Mouse (Mus musculus): ENCODE data around the gene Got2.

Got2 gene

GRCm38 (mm10) chr8:95843968-95844367, 44.4 kb downstream of the Got2 start:
- CTCF ChIA-PET = interaction anchor here in 1 of 4 experiments (1.6 kb wide), 1 partner anchor 10 kb away, joined by 5 read pairs; no protein-coding TSS in a partner anchor

GRCm38 (mm10) chr8:95841436-95841835, 46.9 kb downstream of the Got2 start:
- ChIA-PET CTCF (interaction anchor here in 2 of 4 experiments (0.7 to 1.0 kb wide), 2 partner anchors 56 to 242 kb away, joined by 3 to 8 read pairs; no protein-coding TSS in a partner anchor), POLR2A (interaction anchor here in 3 of 4 experiments (0.5 to 2.8 kb wide), 9 partner anchors 11 to 54 kb away, joined by 3 to 22 read pairs (median 3); partner anchors contain the start of gene Slc38a7 (in 2 of the 3))

More at GRCm38 (mm10) chr8:95843968-95844367, 44.4 kb downstream of the Got2 start:
- POLR2A ChIA-PET = interaction anchor here in 3 of 4 experiments (0.7 to 3.0 kb wide), 10 partner anchors 9 to 242 kb away, joined by 3 to 20 read pairs (median 6); partner anchors contain the start of genes Cnot1 (in 1 of the 3) and Slc38a7 (in 1 of the 3)

- ChIA-PET POLR2A (interaction anchor here in 1 of 4 experiments (1.1 to 24.3 kb wide), 2 partner anchors 24 to 31 kb away, joined by 3 to 442 read pairs; partner anchors contain the start of gene Cnot1), CTCF (no interaction called here)
Observed at GRCm38 (mm10) chr8:95839289-95839688, 49.1 kb downstream of the Got2 start.

GRCm38 (mm10) chr8:95837266-95837665, 51.1 kb downstream of the Got2 start:
- POLR2A ChIA-PET = interaction anchor here in 3 of 4 experiments (0.7 to 24.3 kb wide), 19 partner anchors 8 to 505 kb away, joined by 3 to 442 read pairs (median 4); partner anchors contain the start of genes Slc38a7 (in 3 of the 3), Cnot1 (in 1 of the 3), Setd6 (in 1 of the 3) and Usb1 (in 1 of the 3)
- CTCF ChIA-PET = interaction anchor here in 2 of 4 experiments (0.7 to 1.9 kb wide), 4 partner anchors 13 to 723 kb away, joined by 3 to 6 read pairs (median 3); no protein-coding TSS in a partner anchor

- ChIA-PET CTCF (interaction anchor here in 2 of 4 experiments (0.6 to 1.9 kb wide), 7 partner anchors 9 to 886 kb away, joined by 3 to 9 read pairs (median 5); no protein-coding TSS in a partner anchor), POLR2A (interaction anchor here in 3 of 4 experiments (0.6 to 24.3 kb wide), 21 partner anchors 8 to 128 kb away, joined by 3 to 442 read pairs (median 4); partner anchors contain the start of genes Slc38a7 (in 3 of the 3), Cnot1 (in 1 of the 3) and Setd6 (in 1 of the 3))
Observed at GRCm38 (mm10) chr8:95835891-95836290, 52.5 kb downstream of the Got2 start.

- POLR2A ChIA-PET = interaction anchor here (0.6 to 24.3 kb wide), 64 partner anchors 9 to 234 kb away, joined by 3 to 442 read pairs (median 4); partner anchors contain the start of genes Setd6 (in 3 of the 4), Slc38a7 (in 3 of the 4), Sap18b (in 2 of the 4) and Cnot1 (in 1 of the 4)
- CTCF ChIA-PET = interaction anchor here (0.5 to 1.4 kb wide), 23 partner anchors 11 to 1136 kb away, joined by 3 to 7 read pairs (median 3); no protein-coding TSS in a partner anchor
Observed at GRCm38 (mm10) chr8:95833435-95833984, 54.8 kb downstream of the Got2 start.

- POLR2A ChIA-PET = interaction anchor here (0.6 to 24.3 kb wide), 53 partner anchors 9 to 305 kb away, joined by 3 to 442 read pairs (median 5); partner anchors contain the start of genes Slc38a7 (in 3 of the 4), Sap18b (in 2 of the 4), Setd6 (in 2 of the 4) and Cnot1 (in 1 of the 4)
- CTCF ChIA-PET = interaction anchor here in 3 of 4 experiments (0.6 to 1.4 kb wide), 17 partner anchors 15 to 1137 kb away, joined by 3 to 7 read pairs (median 3); no protein-coding TSS in a partner anchor
Observed at GRCm38 (mm10) chr8:95832603-95833434, 55.5 kb downstream of the Got2 start.

- POLR2A ChIA-PET = interaction anchor here in 2 of 4 experiments (1.0 to 24.3 kb wide), 10 partner anchors 11 to 49 kb away, joined by 3 to 442 read pairs (median 6); partner anchors contain the start of genes Cnot1 (in 1 of the 2) and Slc38a7 (in 1 of the 2)
- CTCF ChIA-PET = interaction anchor here in 1 of 4 experiments (0.6 kb wide), 1 partner anchor 126 kb away, joined by 3 read pairs; no protein-coding TSS in a partner anchor
Observed at GRCm38 (mm10) chr8:95830144-95830543, 58.2 kb downstream of the Got2 start.

GRCm38 (mm10) chr8:95825162-95825561, 63.2 kb downstream of the Got2 start, which contains the start of gene Sap18b:
Gene Sap18b, plus strand, starts transcription at chr8:95825346.
- CTCF ChIA-PET = interaction anchor here in 2 of 4 experiments (0.6 to 1.4 kb wide), 5 partner anchors 12 to 472 kb away, joined by 3 to 5 read pairs (median 3); no protein-coding TSS in a partner anchor
- POLR2A ChIA-PET = interaction anchor here (0.5 to 24.3 kb wide), 24 partner anchors 8 to 494 kb away, joined by 3 to 442 read pairs (median 4); partner anchors contain the start of genes Cnot1 (in 1 of the 4) and Slc38a7 (in 1 of the 4)

GRCm38 (mm10) chr8:95822699-95823098, 65.6 kb downstream of the Got2 start:
- ChIA-PET CTCF (interaction anchor here in 1 of 4 experiments (2.1 kb wide), 1 partner anchor 12 kb away, joined by 4 read pairs; no protein-coding TSS in a partner anchor), POLR2A (interaction anchor here in 3 of 4 experiments (0.7 to 24.3 kb wide), 15 partner anchors 9 to 41 kb away, joined by 3 to 442 read pairs (median 5); partner anchors contain the start of genes Cnot1 (in 1 of the 3) and Slc38a7 (in 1 of the 3))

GRCm38 (mm10) chr8:95822096-95822495, 66.3 kb downstream of the Got2 start:
- ChIA-PET POLR2A (interaction anchor here (0.6 to 24.3 kb wide), 17 partner anchors 9 to 1347 kb away, joined by 3 to 442 read pairs (median 4); partner anchors contain the start of genes Cnot1 (in 1 of the 4) and Slc38a7 (in 1 of the 4)), CTCF (interaction anchor here in 2 of 4 experiments (0.7 to 2.1 kb wide), 2 partner anchors 12 to 775 kb away, joined by 3 to 4 read pairs; no protein-coding TSS in a partner anchor)

- ChIA-PET CTCF (interaction anchor here in 2 of 4 experiments (0.7 to 2.1 kb wide), 2 partner anchors 11 to 776 kb away, joined by 3 to 4 read pairs; no protein-coding TSS in a partner anchor), POLR2A (interaction anchor here in 3 of 4 experiments (0.6 to 24.3 kb wide), 7 partner anchors 7 to 1346 kb away, joined by 3 to 442 read pairs (median 5); partner anchors contain the start of gene Cnot1 (in 1 of the 3))
Observed at GRCm38 (mm10) chr8:95821266-95821665, 67.1 kb downstream of the Got2 start.

GRCm38 (mm10) chr8:95818211-95818610, 70.1 kb downstream of the Got2 start:
- POLR2A ChIA-PET = interaction anchor here in 3 of 4 experiments (0.5 to 24.3 kb wide), 37 partner anchors 8 to 487 kb away, joined by 3 to 442 read pairs (median 4); partner anchors contain the start of genes Slc38a7 (in 3 of the 3), Cnot1 (in 2 of the 3), Got2 (in 1 of the 3) and Setd6 (in 1 of the 3)

GRCm38 (mm10) chr8:95817597-95817996, 70.8 kb downstream of the Got2 start:
- CTCF ChIA-PET = interaction anchor here in 2 of 4 experiments (0.5 to 1.4 kb wide), 3 partner anchors 15 to 103 kb away, joined by 3 to 5 read pairs (median 4); no protein-coding TSS in a partner anchor
- POLR2A ChIA-PET = interaction anchor here in 3 of 4 experiments (0.5 to 24.3 kb wide), 38 partner anchors 8 to 486 kb away, joined by 3 to 442 read pairs (median 4); partner anchors contain the start of genes Slc38a7 (in 3 of the 3), Cnot1 (in 2 of the 3), Got2 (in 1 of the 3) and Setd6 (in 1 of the 3)

More at GRCm38 (mm10) chr8:95818211-95818610, 70.1 kb downstream of the Got2 start:
- CTCF ChIA-PET = interaction anchor here in 2 of 4 experiments (0.5 to 1.4 kb wide), 3 partner anchors 15 to 102 kb away, joined by 3 to 5 read pairs (median 4); no protein-coding TSS in a partner anchor

GRCm38 (mm10) chr8:95816044-95816708, 72.2 kb downstream of the Got2 start:
- POLR2A ChIA-PET = interaction anchor here (0.6 to 24.3 kb wide), 18 partner anchors 8 to 119 kb away, joined by 3 to 442 read pairs (median 5); partner anchors contain the start of genes Cnot1 (in 4 of the 4), Sap18b (in 2 of the 4) and Slc38a7 (in 1 of the 4)
- CTCF ChIA-PET = interaction anchor here in 2 of 4 experiments (0.6 to 1.1 kb wide), 3 partner anchors 17 to 978 kb away, joined by 3 to 7 read pairs (median 3); no protein-coding TSS in a partner anchor

All from embryonic stem cell, embryonic (primary cell).